Mouse (Mus musculus) MEL (cell line): Measurements from ENCODE around the gene Tmod1. TPM values are rescaled to one million over a fixed set of nuclear protein-coding genes. Genes with fewer than 3 reads are reported as not detected.

Experiments used
- DNase-seq: peaks from one replicate; pipeline ENCODE4 v3.0.0; 2011; ENCODE audit warnings: low read depth, low spot score
- H3K27ac ChIP-seq: 2 replicates; pipeline ENCODE4 v1.5.1; 2012; ENCODE audit warnings: low read depth, mild to moderate bottlenecking, control low read depth, low read length, moderate library complexity; ENCODE audit not compliant: control insufficient read depth
- H3K27me3 ChIP-seq, 2 experiments: fragments of 150-350 bp in 1 of 2; sonication (generic) in 1 of 2; 2 replicates each; pipeline ENCODE4 v1.6.1; 2012; ENCODE audit warnings: low read length in 2 of 2, mild to moderate bottlenecking in 2 of 2, improper control_type of control experiment in 1 of 2, moderate library complexity in 1 of 2; ENCODE audit not compliant: insufficient read depth in 2 of 2, control insufficient read depth in 1 of 2
- H3K36me3 ChIP-seq, 2 experiments: 2 replicates each; pipeline ENCODE4 v1.6.1; 2012 to 2014; ENCODE audit warnings: low read length in 2 of 2, improper control_type of control experiment in 1 of 2, inconsistent platforms in 1 of 2, mild to moderate bottlenecking in 1 of 2; ENCODE audit not compliant: insufficient read depth in 2 of 2, control insufficient read depth in 1 of 2
- H3K4me1 ChIP-seq, 2 experiments: fragments of 150-350 bp in 1 of 2; sonication (generic) in 1 of 2; 2 replicates each; pipeline ENCODE4 v1.6.1; 2012; ENCODE audit warnings: low read length in 2 of 2, improper control_type of control experiment in 1 of 2, mild to moderate bottlenecking in 1 of 2; ENCODE audit not compliant: insufficient read depth in 2 of 2, control insufficient read depth in 1 of 2
- H3K4me3 ChIP-seq, 2 experiments: fragments of 150-350 bp in 1 of 2; sonication (generic) in 1 of 2; 2 replicates each; pipeline ENCODE4 v1.5.1; 2012; ENCODE audit warnings: low read depth in 2 of 2, low read length in 2 of 2, mild to moderate bottlenecking in 2 of 2, moderate library complexity in 2 of 2, control low read depth in 1 of 2, improper control_type of control experiment in 1 of 2; ENCODE audit not compliant: control insufficient read depth in 1 of 2, insufficient read depth in 1 of 2
- H3K79me2 ChIP-seq: 2 replicates; pipeline ENCODE4 v1.6.1; 2012; ENCODE audit warnings: mild to moderate bottlenecking, low read length, moderate library complexity; ENCODE audit not compliant: control insufficient read depth, poor library complexity, insufficient read depth
- H3K9ac ChIP-seq: 2 replicates; pipeline ENCODE4 v1.6.1; 2012; ENCODE audit warnings: low read depth, mild to moderate bottlenecking, control low read depth, low read length, moderate library complexity; ENCODE audit not compliant: control insufficient read depth, poor library complexity, severe bottlenecking
- H3K9me3 ChIP-seq: fragments of 150-350 bp; sonication (generic); replicated peaks from 2 replicates; pipeline ENCODE4 v1.6.1; 2012; ENCODE audit warnings: mild to moderate bottlenecking, low read length, improper control_type of control experiment, moderate library complexity; ENCODE audit not compliant: insufficient read depth
- BHLHE40 ChIP-seq: IDR thresholded peaks from 2 replicates; pipeline ENCODE4 v1.6.1; 2012; ENCODE audit warnings: low read depth, mild to moderate bottlenecking, inconsistent platforms, low read length, improper control_type of control experiment, borderline replicate concordance
- CHD1 ChIP-seq: IDR thresholded peaks from 2 replicates; pipeline ENCODE4 v1.6.1; 2012; ENCODE audit warnings: low read depth, mild to moderate bottlenecking, inconsistent platforms, low read length, improper control_type of control experiment
- CTCF ChIP-seq, 3 experiments: IDR thresholded peaks in 2 of 3; conservative IDR thresholded peaks in 1 of 3; 2 replicates each; pipeline ENCODE4 v1.5.1; 2011 to 2012; ENCODE audit warnings: low read length in 3 of 3, low read depth in 2 of 3, mild to moderate bottlenecking in 2 of 3, improper control_type of control experiment in 1 of 3, inconsistent platforms in 1 of 3, mixed read lengths in 1 of 3, moderate library complexity in 1 of 3; ENCODE audit not compliant: control insufficient read depth in 1 of 3, insufficient read depth in 1 of 3, poor library complexity in 1 of 3, severe bottlenecking in 1 of 3
- ELF1 ChIP-seq: IDR thresholded peaks from 2 replicates; pipeline ENCODE4 v1.6.1; 2014; ENCODE audit warnings: low read depth, mild to moderate bottlenecking, inconsistent platforms, low read length, improper control_type of control experiment, moderate library complexity
- EP300 ChIP-seq, 2 experiments: IDR thresholded peaks; 2 replicates each; pipeline ENCODE4 v1.6.1; 2011; ENCODE audit warnings: improper control_type of control experiment in 2 of 2, low read length in 2 of 2, low read depth in 1 of 2, mild to moderate bottlenecking in 1 of 2
- GATA1 ChIP-seq: IDR thresholded peaks from 2 replicates; pipeline ENCODE4 v1.6.1; 2011; ENCODE audit warnings: low read depth, low read length, improper control_type of control experiment
- MAFK ChIP-seq: IDR thresholded peaks from 2 replicates; pipeline ENCODE4 v1.6.1; 2011; ENCODE audit warnings: low read depth, mild to moderate bottlenecking, low read length, improper control_type of control experiment, borderline replicate concordance
- MAX ChIP-seq: IDR thresholded peaks from 2 replicates; pipeline ENCODE4 v1.6.1; 2011; ENCODE audit warnings: low read length, improper control_type of control experiment
- MXI1 ChIP-seq: IDR thresholded peaks from 2 replicates; pipeline ENCODE4 v1.6.1; 2011; ENCODE audit warnings: mild to moderate bottlenecking, low read depth, low read length, improper control_type of control experiment
- MYC ChIP-seq: IDR thresholded peaks from 2 replicates; pipeline ENCODE4 v1.6.1; 2011; ENCODE audit warnings: low read depth, mild to moderate bottlenecking, low read length, improper control_type of control experiment, moderate library complexity
- NELFE ChIP-seq: IDR thresholded peaks from 2 replicates; pipeline ENCODE4 v1.6.1; 2011; ENCODE audit warnings: low read depth, low read length, improper control_type of control experiment
- RAD21 ChIP-seq: IDR thresholded peaks from 2 replicates; pipeline ENCODE4 v1.6.1; 2011; ENCODE audit warnings: mild to moderate bottlenecking, low read depth, low read length, improper control_type of control experiment
- RCOR1 ChIP-seq: IDR thresholded peaks from 2 replicates; pipeline ENCODE4 v1.6.1; 2012; ENCODE audit warnings: low read depth, mild to moderate bottlenecking, inconsistent platforms, low read length, improper control_type of control experiment
- SMC3 ChIP-seq: IDR thresholded peaks from 2 replicates; pipeline ENCODE4 v1.6.1; 2011; ENCODE audit warnings: low read depth, low read length, improper control_type of control experiment
- TBP ChIP-seq: IDR thresholded peaks from 2 replicates; pipeline ENCODE4 v1.8.0; 2011; ENCODE audit warnings: low read depth, low read length, improper control_type of control experiment
- polyA plus RNA-seq, 2 experiments: library from polyadenylated mRNA; stranded (reverse) in 1 of 2; unstranded in 1 of 2; fragments of >175 nt in 1 of 2; fragments of >200 nt in 1 of 2; gene quantifications; 2 replicates each; pipeline versions ENCODE4 v1.2.1 to v1.2.4; 2012; ENCODE audit warnings: low replicate concordance in 2 of 2, low read depth in 1 of 2; ENCODE audit not compliant: insufficient read length in 2 of 2, insufficient read depth in 1 of 2, missing spikeins in 1 of 2
- total RNA-seq: library from RNA; depleted of rRNA; stranded (reverse); fragments of 300-350 nt; gene quantifications from 2 replicates; pipeline ENCODE4 v1.2.3, GENCODE M21; 2012

Tmod1 gene
- total and polyA plus RNA-seq, 3 experiments, result 2.3 to 8.1 TPM; not detected in 1

DNA sequence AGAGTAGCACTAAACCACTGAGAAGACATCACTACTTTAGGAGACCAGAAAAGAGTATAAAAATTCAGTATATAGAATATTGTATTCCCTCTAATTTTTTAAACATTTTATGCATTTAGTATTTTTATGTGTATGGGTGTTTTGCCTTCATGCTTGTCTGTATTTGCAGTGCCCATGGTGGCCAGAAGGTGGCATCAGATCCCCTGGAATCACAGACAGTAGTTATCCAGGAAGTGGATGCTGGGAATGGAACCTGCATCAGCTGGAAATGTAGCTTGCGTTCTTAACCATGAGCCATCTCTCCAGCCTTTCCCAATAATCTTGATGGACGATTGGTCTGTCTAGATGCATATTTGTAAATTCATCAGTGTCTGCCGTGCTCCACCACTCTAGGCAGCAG lies 91.5 kb downstream of the Tmod1 start:
- peak; percentile 71 for DNase-seq
- H3K4me3 ChIP-seq, result no peak overlapping the region
- H3K79me2 ChIP-seq, result no peaks in the 10 kb centered on the region
- H3K36me3 ChIP-seq, result peaks cover 0 to 3% of the 10 kb centered on the region in 2 experiments; a peak in 2 of 4 replicates
- no peaks in the 10 kb centered on the region for H3K9me3 ChIP-seq
- H3K27me3 ChIP-seq, result no peaks in the 10 kb centered on the region
- no peak overlapping the region for H3K27ac ChIP-seq
- H3K4me1 ChIP-seq, result no peaks in the 10 kb centered on the region
- no peak for TF ChIP-seq MAFK
- TF ChIP-seq RAD21, result peak; percentile 56
- TF ChIP-seq NELFE, result no peak
- peak; percentile 53; the same call in 1 of the 2 replicates for TF ChIP-seq SMC3
- TF ChIP-seq RCOR1, result no peak
- TF ChIP-seq ELF1, result peak; percentile 67
- TF ChIP-seq TBP, result no peak
- peak; percentile 79 to 84 (median 79) for TF ChIP-seq CTCF (IDR thresholded peaks at IDR 0.05 in 2 of 3, conservative IDR thresholded peaks at IDR 0.05 in 1 of 3; ENCODE audit: control insufficient read depth in 1 of 3, insufficient read depth in 1 of 3, low read depth in 2 of 3, low read length in 3 of 3, poor library complexity in 1 of 3, severe bottlenecking in 1 of 3)
- no peak overlapping the region for H3K9ac ChIP-seq

DNA sequence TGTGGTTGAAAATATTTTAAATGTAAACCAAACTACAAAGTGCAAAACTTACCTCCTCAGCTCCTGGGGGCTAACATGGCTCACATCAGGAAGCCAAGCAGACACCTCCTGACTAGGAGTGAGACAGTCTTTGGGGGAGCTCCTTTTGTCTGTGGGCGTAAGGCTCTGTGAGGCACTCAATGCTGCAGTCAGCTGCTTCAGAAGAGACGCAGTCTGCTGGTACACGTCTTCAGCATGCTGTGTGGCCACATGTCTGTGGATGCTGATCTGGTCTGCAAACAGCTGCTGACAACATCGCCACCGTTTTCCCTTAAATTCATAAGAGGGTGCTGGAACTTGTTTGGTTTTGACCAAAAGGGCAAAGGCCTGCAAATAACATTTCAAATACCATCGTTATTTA lies 93.1 kb downstream of the Tmod1 start:
- Histone ChIP-seq H3K36me3 (peaks cover 0 to 1% of the 10 kb centered on the region in 2 experiments; a peak in 2 of 4 replicates), H3K27me3 (no peaks in the 10 kb centered on the region), H3K4me1 (no peaks in the 10 kb centered on the region), H3K9me3 (no peaks in the 10 kb centered on the region), H3K79me2 (peaks cover 4% of the 10 kb centered on the region), H3K4me3 (no peak overlapping the region), H3K27ac (no peak overlapping the region), H3K9ac (no peak overlapping the region)
- TF ChIP-seq EP300 (IDR thresholded peaks at IDR 0.05; ENCODE audit: low read depth in 1 of 2, low read length in 2 of 2) (no peak), CHD1 (no peak), BHLHE40 (no peak)
- no peak for DNase-seq

DNA sequence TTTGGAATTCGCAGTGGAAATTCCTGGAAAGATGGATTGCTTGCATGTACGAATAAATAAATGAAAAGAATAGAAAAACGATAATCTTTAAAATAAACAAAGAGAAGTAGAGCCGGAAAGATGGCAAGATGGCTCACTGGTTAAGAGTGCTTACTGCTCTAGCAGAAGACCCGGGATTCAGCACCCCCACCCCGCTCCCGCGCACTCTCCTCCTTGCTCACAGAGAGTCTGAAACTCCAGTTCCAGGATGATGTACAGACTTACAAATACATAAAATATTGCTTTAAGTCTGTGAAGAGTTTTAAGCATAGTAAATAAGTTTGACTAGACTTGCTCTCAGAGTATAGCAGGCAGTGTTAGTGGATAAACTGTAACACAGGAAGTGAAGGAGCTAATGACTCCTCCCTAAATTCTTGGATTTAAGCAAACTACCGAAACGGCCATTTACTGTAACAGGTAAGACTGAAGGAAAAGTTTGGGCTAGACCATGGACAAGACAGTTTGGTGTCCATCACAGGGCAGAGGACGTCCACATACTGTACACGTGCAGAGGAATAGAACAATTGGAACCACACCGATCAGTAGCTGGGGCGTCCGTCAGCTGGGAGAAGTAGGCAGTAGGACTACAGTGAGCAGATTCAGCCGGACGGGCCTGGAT lies 99.0 kb downstream of the Tmod1 start:
- Histone ChIP-seq H3K79me2 (peaks cover 54% of the 10 kb centered on the region), H3K36me3 (peaks cover 0 to 25% of the 10 kb centered on the region in 2 experiments; a peak in 3 of 4 replicates), H3K4me3 (peak overlapping the region; percentile 83 to 99), H3K27ac (peak overlapping the region; percentile 42), H3K9ac (peak overlapping the region; percentile 95), H3K4me1 (peaks cover 5 to 16% of the 10 kb centered on the region in 2 experiments; a peak in 3 of 4 replicates), H3K9me3 (no peaks in the 10 kb centered on the region), H3K27me3 (no peaks in the 10 kb centered on the region)
- DNase-seq, result peak; percentile 79
- TF ChIP-seq MXI1, result peak; percentile 89
- TF ChIP-seq ELF1, result 0 out of 2 replicates have a peak, but pooled peaks have one; percentile 36
- no peak for TF ChIP-seq CTCF (IDR thresholded peaks at IDR 0.05 in 2 of 3, conservative IDR thresholded peaks at IDR 0.05 in 1 of 3; ENCODE audit: control insufficient read depth in 1 of 3, insufficient read depth in 1 of 3, low read depth in 2 of 3, low read length in 3 of 3, poor library complexity in 1 of 3, severe bottlenecking in 1 of 3)
- TF ChIP-seq MAX, result peak; percentile 37
- peak; percentile 83 for TF ChIP-seq MYC
- no peak for TF ChIP-seq GATA1
